Mouse (Mus musculus): ENCODE data around the gene Oas3. TPM values are rescaled to one million over a fixed set of nuclear protein-coding genes. Genes with fewer than 3 reads are reported as not detected.
"Not testable (repeated sequence)": the region's sequence is repeated elsewhere in the genome, so short reads cannot be mapped to it uniquely, and the experiment has no call there.

The Oas3 gene
- 0.11 and 0.20 TPM in 2 replicates for polyA plus RNA-seq (2014; fragmentation: Nextera tagmentation; extraction: Ambion mirVana)

GRCm38 (mm10) chr5:120777478-120777877 is at the start of gene Oas3:
Oas3 (minus strand) TSS chr5:120777661.
- no peak for ATAC-seq (ENCODE audit: low FRiP score)

GRCm38 (mm10) chr5:120818999-120819398 is 41.5 kb upstream of the Oas3 start:
- Histone ChIP-seq H3K27me3 (ENCODE audit: control insufficient read depth, insufficient read depth, low read length) (no peaks in the 10 kb centered on the region), H3K9ac (ENCODE audit: low read length) (no peak overlapping the region), H3K4me3 (ENCODE audit: low read depth, low read length) (no peak overlapping the region), H3K4me2 (no peak overlapping the region), H3K36me3 (ENCODE audit: control insufficient read depth, insufficient read depth, low read length) (no peaks in the 10 kb centered on the region), H3K4me1 (ENCODE audit: control insufficient read depth, insufficient read depth, low read length) (no peaks in the 10 kb centered on the region), H3K9me3 (ENCODE audit: control insufficient read depth, low read length) (peaks cover 3% of the 10 kb centered on the region; the same call in 1 of the 2 replicates), H3K27ac (ENCODE audit: low read depth, low read length) (no peak overlapping the region)
- ATAC-seq (ENCODE audit: low FRiP score) = no peak
- DNase-seq (ENCODE audit: low spot score, missing footprints) = no peak

More at GRCm38 (mm10) chr5:120777478-120777877, at the start of gene Oas3:
- WGBS = 83% methylated on average over 9 of the region's 9 CpGs
- no peak for DNase-seq (ENCODE audit: low spot score, missing footprints)
- Histone ChIP-seq H3K4me3 (ENCODE audit: low read depth, low read length) (no peak within 1 kb of the TSS), H3K27me3 (ENCODE audit: control insufficient read depth, insufficient read depth, low read length) (no peaks in the 10 kb centered on the region), H3K4me1 (ENCODE audit: control insufficient read depth, insufficient read depth, low read length) (no peaks in the 10 kb centered on the region), H3K4me2 (no peak within 1 kb of the TSS), H3K9me3 (ENCODE audit: control insufficient read depth, low read length) (no peaks in the 10 kb centered on the region), H3K27ac (ENCODE audit: low read depth, low read length) (no peak within 1 kb of the TSS), H3K36me3 (ENCODE audit: control insufficient read depth, insufficient read depth, low read length) (no peaks in the 10 kb centered on the region), H3K9ac (ENCODE audit: low read length) (no peak within 1 kb of the TSS)

GRCm38 (mm10) chr5:120815949-120816348 is 38.5 kb upstream of the Oas3 start:
- no peaks in the 10 kb centered on the region for H3K27me3 ChIP-seq (ENCODE audit: control insufficient read depth, insufficient read depth, low read length)
- H3K9ac ChIP-seq (ENCODE audit: low read length) = no peak overlapping the region
- no peak overlapping the region for H3K4me3 ChIP-seq (ENCODE audit: low read depth, low read length)
- H3K4me1 ChIP-seq (ENCODE audit: control insufficient read depth, insufficient read depth, low read length) = no peaks in the 10 kb centered on the region
- 64% methylated on average over 3 of the region's 3 CpGs for WGBS
- no peaks in the 10 kb centered on the region for H3K36me3 ChIP-seq (ENCODE audit: control insufficient read depth, insufficient read depth, low read length)
- no peak overlapping the region for H3K27ac ChIP-seq (ENCODE audit: low read depth, low read length)
- no peak for DNase-seq (ENCODE audit: low spot score, missing footprints)
- ATAC-seq (ENCODE audit: low FRiP score) = no peak
- peaks cover 3% of the 10 kb centered on the region; the same call in 1 of the 2 replicates for H3K9me3 ChIP-seq (ENCODE audit: control insufficient read depth, low read length)
- no peak overlapping the region for H3K4me2 ChIP-seq

GRCm38 (mm10) chr5:120813023-120813422 is 35.6 kb upstream of the Oas3 start:
- Histone ChIP-seq H3K9me3 (ENCODE audit: control insufficient read depth, low read length) (no peaks in the 10 kb centered on the region), H3K4me3 (ENCODE audit: low read depth, low read length) (no peak overlapping the region), H3K27ac (ENCODE audit: low read depth, low read length) (no peak overlapping the region), H3K27me3 (ENCODE audit: control insufficient read depth, insufficient read depth, low read length) (no peaks in the 10 kb centered on the region), H3K36me3 (ENCODE audit: control insufficient read depth, insufficient read depth, low read length) (no peaks in the 10 kb centered on the region), H3K4me2 (0 out of 2 replicates have a peak overlapping the region, but pooled peaks have one; percentile 48), H3K4me1 (ENCODE audit: control insufficient read depth, insufficient read depth, low read length) (no peaks in the 10 kb centered on the region), H3K9ac (ENCODE audit: low read length) (no peak overlapping the region)
- DNase-seq (ENCODE audit: low spot score, missing footprints) = no peak
- no peak for ATAC-seq (ENCODE audit: low FRiP score)
- 83% methylated on average over 6 of the region's 6 CpGs for WGBS

- ATAC-seq (ENCODE audit: low FRiP score) (peak; percentile 63; the same call in 1 of the 2 replicates), DNase-seq (ENCODE audit: low spot score, missing footprints) (peak; percentile 91)
- Histone ChIP-seq H3K36me3 (ENCODE audit: control insufficient read depth, insufficient read depth, low read length) (no peaks in the 10 kb centered on the region), H3K4me3 (ENCODE audit: low read depth, low read length) (peak within 1 kb of the TSS; percentile 14; the same call in 1 of the 2 replicates), H3K9ac (ENCODE audit: low read length) (peak within 1 kb of the TSS; percentile 53), H3K9me3 (ENCODE audit: control insufficient read depth, low read length) (no peaks in the 10 kb centered on the region), H3K27me3 (ENCODE audit: control insufficient read depth, insufficient read depth, low read length) (no peaks in the 10 kb centered on the region), H3K27ac (ENCODE audit: low read depth, low read length) (no peak within 1 kb of the TSS), H3K4me1 (ENCODE audit: control insufficient read depth, insufficient read depth, low read length) (no peaks in the 10 kb centered on the region), H3K4me2 (peak within 1 kb of the TSS; percentile 48)
- 8% methylated on average over 18 of the region's 18 CpGs for WGBS
Measured at GRCm38 (mm10) chr5:120811951-120812819, 34.7 kb upstream of the Oas3 start, which contains the start of gene Oas1c. Oas1c (minus strand) TSS chr5:120812514.

- Histone ChIP-seq H3K9ac (ENCODE audit: low read length) (no peak overlapping the region), H3K27me3 (ENCODE audit: control insufficient read depth, insufficient read depth, low read length) (no peaks in the 10 kb centered on the region), H3K36me3 (ENCODE audit: control insufficient read depth, insufficient read depth, low read length) (no peaks in the 10 kb centered on the region), H3K9me3 (ENCODE audit: control insufficient read depth, low read length) (no peaks in the 10 kb centered on the region), H3K4me2 (no peak overlapping the region), H3K27ac (ENCODE audit: low read depth, low read length) (no peak overlapping the region), H3K4me1 (ENCODE audit: control insufficient read depth, insufficient read depth, low read length) (no peaks in the 10 kb centered on the region), H3K4me3 (ENCODE audit: low read depth, low read length) (no peak overlapping the region)
- DNase-seq (ENCODE audit: low spot score, missing footprints) (no peak), ATAC-seq (ENCODE audit: low FRiP score) (no peak)
- WGBS = 40% methylated on average over 6 of the region's 6 CpGs
Measured at GRCm38 (mm10) chr5:120809171-120809570, 31.7 kb upstream of the Oas3 start.

- Histone ChIP-seq H3K9ac (ENCODE audit: low read length) (no peak overlapping the region), H3K4me3 (ENCODE audit: low read depth, low read length) (no peak overlapping the region), H3K4me2 (no peak overlapping the region), H3K9me3 (ENCODE audit: control insufficient read depth, low read length) (no peaks in the 10 kb centered on the region), H3K27ac (ENCODE audit: low read depth, low read length) (no peak overlapping the region), H3K4me1 (ENCODE audit: control insufficient read depth, insufficient read depth, low read length) (no peaks in the 10 kb centered on the region), H3K27me3 (ENCODE audit: control insufficient read depth, insufficient read depth, low read length) (no peaks in the 10 kb centered on the region), H3K36me3 (ENCODE audit: control insufficient read depth, insufficient read depth, low read length) (no peaks in the 10 kb centered on the region)
- 85% methylated on average over 1 of the region's 1 CpGs for WGBS
- ATAC-seq (ENCODE audit: low FRiP score) = no peak
- peak; percentile 93 for DNase-seq (ENCODE audit: low spot score, missing footprints)
Measured at GRCm38 (mm10) chr5:120806458-120806857, 29.0 kb upstream of the Oas3 start.

- H3K4me3 ChIP-seq (ENCODE audit: low read depth, low read length) = no peak overlapping the region
- ATAC-seq (ENCODE audit: low FRiP score) (no peak), DNase-seq (ENCODE audit: low spot score, missing footprints) (no peak)
- no peaks in the 10 kb centered on the region for H3K36me3 ChIP-seq (ENCODE audit: control insufficient read depth, insufficient read depth, low read length)
- H3K9ac ChIP-seq (ENCODE audit: low read length) = no peak overlapping the region
- H3K9me3 ChIP-seq (ENCODE audit: control insufficient read depth, low read length) = no peaks in the 10 kb centered on the region
- no peak overlapping the region for H3K4me2 ChIP-seq
- no peak overlapping the region for H3K27ac ChIP-seq (ENCODE audit: low read depth, low read length)
- no peaks in the 10 kb centered on the region for H3K4me1 ChIP-seq (ENCODE audit: control insufficient read depth, insufficient read depth, low read length)
- WGBS = 77% methylated on average over 2 of the region's 2 CpGs
- H3K27me3 ChIP-seq (ENCODE audit: control insufficient read depth, insufficient read depth, low read length) = no peaks in the 10 kb centered on the region
Measured at GRCm38 (mm10) chr5:120803596-120803995, 26.1 kb upstream of the Oas3 start.

GRCm38 (mm10) chr5:120798943-120799342 is 21.5 kb upstream of the Oas3 start:
- not testable (repeated sequence) for H3K4me2 ChIP-seq; H3K27me3 ChIP-seq (ENCODE audit: control insufficient read depth, insufficient read depth, low read length); H3K9ac ChIP-seq (ENCODE audit: low read length); H3K4me3 ChIP-seq (ENCODE audit: low read depth, low read length); H3K36me3 ChIP-seq (ENCODE audit: control insufficient read depth, insufficient read depth, low read length); ATAC-seq (ENCODE audit: low FRiP score); H3K9me3 ChIP-seq (ENCODE audit: control insufficient read depth, low read length); DNase-seq (ENCODE audit: low spot score, missing footprints); H3K27ac ChIP-seq (ENCODE audit: low read depth, low read length); H3K4me1 ChIP-seq (ENCODE audit: control insufficient read depth, insufficient read depth, low read length)
- 56% methylated on average over 2 of the region's 2 CpGs for WGBS

Data from midbrain, embryonic 11.5 days (tissue).